Mouse (Mus musculus) urinary bladder, postnatal 25 days (tissue): ENCODE data around the gene Siae.

Experiments
- DNase-seq: peaks from one replicate; pipeline ENCODE4 v3.0.0; 2022; ENCODE audit warnings: low spot score

The Siae gene

DNA sequence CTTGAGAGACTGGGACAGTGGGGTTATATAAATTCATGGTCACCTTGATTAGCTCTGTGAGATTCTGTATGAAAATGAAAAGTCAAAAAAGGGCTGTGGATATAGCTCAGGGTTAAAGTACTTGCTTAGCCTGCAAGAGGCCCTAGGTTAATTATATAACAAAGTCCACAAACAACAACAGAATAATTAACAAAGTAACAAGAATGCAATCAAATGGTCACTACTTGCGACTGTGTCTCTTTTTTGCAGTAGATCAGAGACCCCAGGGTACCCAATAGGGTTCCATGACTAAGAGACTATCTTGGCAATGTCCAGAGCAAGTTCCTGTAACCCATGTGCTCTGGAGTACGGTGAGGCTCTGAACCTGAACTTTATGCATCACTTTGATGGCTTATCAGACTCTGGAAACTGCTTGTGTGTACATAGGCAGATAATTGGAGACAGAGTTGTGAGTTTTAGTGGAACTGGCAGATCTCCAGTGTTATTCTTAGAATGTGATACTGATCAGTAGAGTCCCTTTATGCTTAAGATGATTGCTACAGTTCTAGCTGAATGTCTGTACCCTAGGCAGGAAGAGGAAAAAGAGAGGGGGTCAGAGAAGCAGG is 13.8 kb downstream of the Siae start:
- no peak for DNase-seq

DNA sequence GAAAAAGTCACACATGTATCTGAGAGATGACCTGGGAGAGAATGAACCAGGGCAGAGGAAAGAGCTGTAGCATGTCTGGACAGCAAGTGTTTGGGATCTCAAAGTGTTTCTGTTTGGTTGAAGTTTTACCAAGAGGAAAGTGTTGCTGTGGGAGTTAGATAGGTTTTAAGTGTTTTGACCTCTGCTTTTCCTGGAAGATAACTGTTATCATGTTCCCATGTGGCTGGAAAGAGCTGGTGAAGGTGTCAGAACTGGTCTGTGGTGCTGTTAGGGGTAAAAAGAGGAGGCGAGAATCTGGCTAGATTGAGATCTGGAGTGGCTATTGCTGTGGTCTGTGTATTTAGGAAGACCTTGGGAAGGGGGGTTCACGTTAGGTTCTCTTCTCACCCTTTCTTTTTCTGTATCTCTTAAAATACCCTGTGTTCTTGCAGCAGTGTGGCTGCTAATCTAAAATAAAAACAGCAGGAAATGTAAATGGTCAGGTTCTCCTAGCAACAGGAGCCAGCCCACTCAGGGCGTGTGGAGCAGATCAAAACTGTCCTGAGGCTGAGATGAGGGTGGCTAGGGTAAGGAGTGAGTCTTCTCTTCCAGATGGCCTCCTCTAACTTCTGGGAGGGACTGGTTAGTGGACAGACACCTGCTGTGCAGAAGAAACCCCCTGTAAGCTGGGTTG is 16.8 kb downstream of the Siae start:
- no peak for DNase-seq

DNA sequence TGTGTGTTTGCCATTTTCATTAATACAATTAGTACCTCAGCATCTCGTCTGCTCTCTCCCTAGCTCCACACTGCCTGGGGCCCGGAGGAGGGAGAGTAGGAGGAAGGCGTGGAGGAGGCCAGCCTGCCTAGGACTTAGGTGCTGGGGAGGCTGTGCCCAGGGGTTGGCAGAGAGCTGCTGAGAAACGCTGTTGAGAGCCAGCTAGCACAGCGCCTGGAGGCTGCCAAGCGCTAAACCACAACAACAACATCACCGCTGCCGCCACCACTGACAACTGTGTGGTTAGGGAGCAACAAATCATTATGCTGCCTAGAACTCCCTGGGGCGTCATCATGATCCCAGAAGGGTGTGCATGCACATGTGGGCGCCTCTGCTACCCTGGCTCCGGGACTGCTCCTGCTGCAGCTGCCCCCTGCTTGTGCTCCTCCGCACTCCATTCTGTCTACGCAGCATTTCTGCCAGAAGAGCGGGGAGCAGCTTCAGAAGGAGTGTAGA is 21.0 kb downstream of the Siae start:
- DNase-seq = no peak

GRCm38 (mm10) chr9:37583594-37583993 is 28.1 kb downstream of the Siae start:
- no peak for DNase-seq

DNA sequence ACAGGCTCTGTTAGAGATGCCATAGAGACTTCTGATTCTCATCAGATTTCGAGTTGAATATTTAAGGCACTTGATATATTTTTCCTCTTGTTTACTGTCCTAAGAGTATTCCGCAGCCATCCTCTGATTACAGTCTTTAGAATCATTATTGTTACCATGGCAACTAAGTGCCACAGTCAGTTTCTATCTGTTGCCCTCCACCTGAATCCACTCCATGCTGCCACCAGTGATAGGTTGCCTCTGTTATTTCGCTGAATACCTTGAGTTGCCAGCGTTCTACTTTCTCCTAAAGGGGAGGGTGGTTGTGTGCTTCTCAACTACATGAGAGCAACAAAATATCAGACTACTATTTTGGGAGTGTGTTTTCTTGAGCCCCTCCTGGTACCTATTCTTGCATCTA is 31.2 kb downstream of the Siae start:
- no peak for DNase-seq

DNA sequence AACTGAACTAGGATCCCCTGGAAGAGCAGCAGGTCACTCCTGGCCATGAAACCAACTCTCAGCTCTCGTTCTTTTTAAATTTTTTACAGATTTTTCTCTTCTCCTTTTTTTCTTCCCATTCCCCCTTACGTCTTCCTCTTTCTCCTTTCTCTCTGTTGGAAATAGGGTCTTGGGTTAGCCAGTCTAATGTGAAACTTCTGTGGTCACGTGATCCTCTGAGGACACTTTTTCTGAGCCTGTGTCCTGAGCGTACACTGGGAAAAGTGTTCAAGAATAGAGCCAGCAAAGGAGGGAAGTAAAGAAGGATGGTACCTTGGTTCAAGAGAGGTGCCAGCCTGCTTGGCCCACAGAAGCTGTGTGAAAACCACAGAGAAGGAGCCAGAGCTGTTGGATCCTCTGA is 34.9 kb downstream of the Siae start:
- no peak for DNase-seq

DNA sequence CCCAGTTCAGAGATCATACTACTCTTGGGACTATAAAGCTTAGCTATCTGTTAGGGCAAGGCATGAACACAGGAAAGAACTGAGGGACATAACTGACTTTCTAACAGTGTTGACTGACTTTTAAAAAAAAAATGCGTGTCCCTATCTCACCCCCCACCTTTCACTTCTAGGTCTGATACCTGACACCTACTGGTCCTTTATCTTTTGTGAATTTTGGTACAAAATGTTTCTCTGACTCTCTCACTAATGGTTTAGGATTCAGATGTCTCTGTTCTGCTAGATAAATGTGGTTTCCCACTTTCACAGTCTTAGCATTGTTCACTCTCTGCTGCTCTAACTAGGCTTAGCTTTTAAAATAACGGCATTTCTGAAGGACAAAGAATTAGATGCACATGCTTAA is 36.5 kb downstream of the Siae start:
- no peak for DNase-seq

DNA sequence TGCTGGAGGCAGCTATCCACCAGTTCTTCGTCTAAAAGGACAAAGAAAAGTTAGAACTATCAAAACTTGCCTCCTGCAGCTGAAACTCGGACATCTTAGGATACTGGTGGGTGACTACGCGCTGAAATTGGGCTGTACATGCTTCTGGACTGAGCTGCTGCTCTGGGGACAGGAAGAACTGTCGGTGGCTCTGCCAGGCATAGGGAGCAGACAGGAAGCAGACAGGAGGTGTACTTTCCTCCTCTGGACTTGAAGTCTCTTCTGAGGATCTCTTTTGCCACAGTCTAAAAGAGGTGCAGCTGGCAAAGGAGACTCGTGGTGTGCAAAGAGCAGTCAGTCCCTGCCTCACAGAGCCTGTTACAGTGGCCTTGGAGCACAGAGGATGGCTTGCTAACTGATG is 37.1 kb downstream of the Siae start:
- no peak for DNase-seq

GRCm38 (mm10) chr9:37593690-37594089 is 38.2 kb downstream of the Siae start:
- DNase-seq = no peak

DNA sequence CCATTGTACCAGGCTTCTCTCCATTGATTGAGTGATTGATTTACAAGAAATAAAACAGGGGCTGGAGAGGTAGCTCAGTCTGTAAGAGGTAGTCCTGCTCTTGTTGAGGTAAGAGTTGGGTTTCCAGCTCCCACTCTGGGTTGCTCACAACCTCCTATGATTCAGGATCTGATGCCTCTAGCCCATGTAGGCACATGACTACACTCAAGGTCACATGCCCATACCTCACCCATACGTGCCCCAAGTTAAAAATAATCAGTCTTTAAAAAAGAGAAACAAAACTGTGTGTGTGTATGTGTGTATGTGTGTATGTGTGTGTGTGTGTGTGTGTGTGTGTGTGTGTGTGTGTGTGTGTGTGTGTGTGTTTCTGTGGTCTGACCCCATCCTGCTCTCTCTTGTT is 40.1 kb downstream of the Siae start:
- DNase-seq = no peak

- DNase-seq = no peak
These were observed 43.1 kb downstream of the Siae start for GRCm38 (mm10) chr9:37598637-37599036.

DNA sequence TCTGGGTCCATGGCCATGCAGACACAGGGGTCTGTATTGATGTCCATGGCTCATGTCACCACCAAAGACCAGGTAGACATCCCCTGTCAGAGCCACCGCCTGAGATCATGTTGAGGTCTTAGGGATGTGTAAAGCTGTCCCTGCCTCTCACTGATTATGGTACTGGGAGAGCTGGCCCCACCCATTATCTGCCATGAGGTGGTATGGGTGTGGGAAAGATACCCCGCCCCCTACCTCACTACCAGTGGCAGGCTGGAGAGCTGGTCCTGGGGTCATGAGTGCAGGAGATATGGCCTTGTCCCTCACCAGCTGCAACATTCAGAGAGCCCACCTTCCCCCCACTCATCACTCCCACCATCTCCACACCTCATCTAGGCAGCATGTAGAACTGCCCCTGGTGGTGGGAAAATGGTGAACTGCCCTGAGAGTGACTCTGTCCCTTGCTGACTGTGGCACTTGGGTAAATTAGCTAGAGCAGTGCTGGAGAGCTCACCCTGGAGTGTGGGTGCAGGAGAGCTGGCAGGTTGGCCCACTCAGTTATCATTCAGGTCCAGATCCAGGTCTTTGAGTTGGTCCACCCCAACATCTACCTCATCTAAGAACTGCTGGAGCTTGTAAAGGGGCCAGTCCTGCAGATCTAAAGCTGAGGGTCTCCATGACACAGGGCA is 45.2 kb downstream of the Siae start:
- DNase-seq = no peak

DNA sequence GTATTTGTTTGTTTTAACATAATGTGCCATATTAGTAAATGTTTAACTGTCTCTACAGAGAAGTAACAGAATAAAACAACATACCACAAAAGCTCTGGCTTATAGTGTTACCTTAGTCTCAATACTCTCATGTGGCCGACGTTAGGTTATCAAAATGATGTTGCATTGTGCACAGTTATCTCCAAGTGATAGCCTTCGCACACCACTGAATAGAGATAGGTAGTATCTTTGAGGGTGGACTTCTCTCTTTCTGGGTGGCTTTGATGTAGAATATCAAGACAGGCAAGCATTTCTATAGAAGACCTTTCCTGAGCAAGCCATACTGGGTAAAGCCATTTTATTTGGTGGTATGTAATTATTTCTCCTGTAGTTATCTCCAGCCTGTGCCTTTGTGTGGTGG is 49.6 kb downstream of the Siae start:
- no peak for DNase-seq

DNA sequence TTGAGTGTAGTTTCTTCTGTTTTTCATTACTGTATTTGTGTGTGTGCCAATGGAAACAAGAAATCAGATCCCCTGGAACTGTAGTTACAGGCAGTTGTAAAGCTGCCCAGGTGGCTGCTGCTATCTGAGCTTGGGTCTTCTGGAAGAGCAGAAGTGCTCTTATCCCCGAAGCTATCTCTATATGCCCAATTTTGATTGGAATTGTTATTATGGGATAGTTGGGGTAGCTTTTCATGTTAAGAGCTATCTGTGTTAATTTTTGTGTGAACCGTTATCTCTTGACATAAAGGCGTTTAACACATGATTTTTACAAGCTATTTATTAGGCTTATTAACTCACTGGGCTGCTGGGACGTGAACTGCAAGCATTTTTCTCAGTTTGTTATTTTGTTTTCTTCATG is 54.1 kb downstream of the Siae start:
- no peak for DNase-seq

DNA sequence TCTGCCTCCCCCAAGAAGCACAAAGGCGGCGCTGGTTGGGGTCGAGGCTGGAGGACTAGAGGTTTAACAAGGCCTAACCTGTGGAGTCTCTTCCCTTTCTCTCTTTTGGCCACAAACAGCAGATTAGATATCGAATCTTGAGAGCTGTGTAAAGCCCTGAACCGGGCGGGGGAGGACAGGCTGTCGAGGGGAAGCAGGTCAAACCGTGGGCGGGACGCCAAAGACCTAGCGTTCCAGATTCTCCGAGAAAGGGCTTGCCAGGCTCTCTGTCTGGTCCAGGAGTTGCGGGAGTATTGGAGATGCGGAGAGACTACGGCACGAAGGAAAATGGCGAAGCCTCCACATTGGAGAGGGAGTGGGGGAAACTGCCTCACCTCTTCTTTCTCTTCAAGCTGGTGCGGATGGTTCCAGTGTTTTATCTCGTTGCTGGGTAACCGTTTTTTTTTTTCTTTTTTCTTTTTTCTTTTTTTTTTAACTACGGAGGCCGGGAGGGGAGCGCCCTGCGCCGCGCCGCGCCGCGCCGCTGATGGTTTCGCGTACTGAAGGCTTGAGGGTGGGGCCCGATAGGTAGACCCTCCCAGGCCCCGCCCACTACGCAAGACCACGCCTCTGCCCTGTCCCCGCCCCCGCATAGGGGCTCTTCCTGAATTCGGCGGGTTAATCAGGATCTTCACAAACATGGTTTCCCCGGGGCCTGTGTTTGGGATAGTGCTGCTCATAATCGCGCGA is 57.8 kb downstream of the Siae start, which contains the start of gene Spa17:
TSS of gene Spa17 (minus strand) at position 541 of the 729 bp plus-strand sequence.
- DNase-seq = peak; percentile 87

DNA sequence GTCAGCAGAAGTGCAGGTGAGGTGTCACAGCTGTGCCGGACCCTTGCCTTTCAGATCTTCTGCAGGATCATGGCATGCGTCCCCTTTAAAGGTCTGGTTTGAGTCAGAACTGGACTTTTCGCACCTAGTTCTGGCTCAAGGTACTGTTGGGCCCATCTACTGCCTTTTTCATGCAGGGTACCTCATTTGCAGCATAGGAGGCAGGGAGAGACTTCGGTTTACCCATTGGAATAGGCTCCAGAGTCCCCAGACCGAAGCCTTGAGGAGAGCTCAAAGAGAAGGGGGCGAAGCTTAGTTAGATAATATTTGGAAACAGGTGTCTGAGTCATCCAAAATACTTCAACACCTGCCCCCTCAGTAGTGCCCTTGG is 58.4 kb downstream of the Siae start:
- DNase-seq = no peak

GRCm38 (mm10) chr9:37614316-37614715 is 58.8 kb downstream of the Siae start:
- no peak for DNase-seq

DNA sequence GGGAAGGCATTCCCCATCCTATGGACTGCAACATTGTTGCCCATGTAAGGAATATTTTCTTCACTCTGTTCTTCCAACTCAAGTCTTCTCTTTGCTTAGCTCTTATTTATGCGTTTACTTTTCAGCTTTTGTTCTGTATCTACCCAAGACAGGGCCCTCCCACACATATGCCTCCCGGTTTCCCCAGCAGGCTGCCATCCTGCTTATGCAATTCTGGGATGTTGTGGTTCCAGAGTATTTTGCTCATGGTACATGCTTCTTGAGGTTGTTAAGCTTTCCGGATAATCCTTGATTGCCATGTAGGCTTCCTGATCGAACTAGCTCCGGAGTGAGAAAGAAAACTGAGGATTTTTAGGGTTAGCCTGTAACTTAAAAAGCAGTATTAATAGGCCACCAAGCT is 59.7 kb downstream of the Siae start:
- DNase-seq = no peak

DNA sequence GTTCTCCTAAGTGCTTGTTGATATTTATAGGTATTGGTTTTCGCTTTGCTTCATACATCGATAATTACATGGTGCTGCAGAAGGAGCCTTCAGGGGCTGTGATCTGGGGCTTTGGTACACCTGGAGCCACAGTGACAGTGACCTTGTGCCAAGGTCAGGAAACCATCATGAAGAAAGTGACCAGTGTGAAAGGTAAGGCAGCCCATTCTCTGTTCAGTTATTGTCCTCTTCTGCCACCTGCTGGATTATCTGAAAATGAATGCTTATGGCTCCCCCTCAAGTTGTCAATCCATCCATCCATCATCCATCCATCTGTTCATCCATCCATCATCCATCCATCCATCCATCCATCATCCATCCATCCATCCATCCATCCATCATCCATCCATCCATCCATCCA is 61.3 kb downstream of the Siae start:
- DNase-seq = peak; percentile 8

DNA sequence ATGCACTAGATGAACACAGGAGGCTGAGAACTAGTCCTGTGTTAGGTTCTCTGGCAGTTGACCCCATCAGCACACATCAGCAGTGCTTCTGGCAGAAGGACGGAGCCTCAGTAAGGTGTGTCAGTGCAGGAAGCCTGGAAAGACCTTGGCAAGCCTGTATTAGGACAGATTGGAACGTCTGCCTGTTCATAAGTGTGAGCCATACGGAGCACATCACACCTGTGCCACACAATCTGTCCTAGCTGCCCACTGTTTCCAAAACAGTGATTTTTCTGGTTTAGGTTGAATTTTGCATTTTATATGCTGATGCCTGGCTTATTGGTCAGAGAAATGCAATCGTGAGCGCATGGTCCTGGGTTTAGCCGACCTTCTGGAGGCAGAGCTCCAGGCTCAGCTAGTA is 65.8 kb downstream of the Siae start:
- no peak for DNase-seq

GRCm38 (mm10) chr9:37623981-37624380 is 68.5 kb downstream of the Siae start:
- DNase-seq = no peak

GRCm38 (mm10) chr9:37624502-37624901 is 69.0 kb downstream of the Siae start:
- DNase-seq = no peak

- DNase-seq = no peak
These were observed 69.6 kb downstream of the Siae start for GRCm38 (mm10) chr9:37625129-37625528.
